Mouse (Mus musculus) CD4-positive, CD25-positive, alpha-beta regulatory T cell, adult 2 months (primary cell): ENCODE results near the gene Egfl8.

Experiments used
- DNase-seq: peaks from one replicate; pipeline ENCODE4 v3.0.0-alpha.2; 2012; ENCODE audit warnings: low read depth, low spot score

Egfl8 gene

GRCm38 (mm10) chr17:34648141-34648890, 32.5 kb upstream of the Egfl8 start:
- no peak for DNase-seq

- DNase-seq: peak; percentile 98
These were observed 31.4 kb upstream of the Egfl8 start, which contains the start of gene Atf6b for GRCm38 (mm10) chr17:34646906-34647787. Gene Atf6b, plus strand, starts transcription at chr17:34647146.

- DNase-seq: no peak
These were observed 30.2 kb upstream of the Egfl8 start for GRCm38 (mm10) chr17:34645831-34646511.

- DNase-seq: no peak
These were observed 29.6 kb upstream of the Egfl8 start for GRCm38 (mm10) chr17:34645256-34645829.

GRCm38 (mm10) chr17:34644608-34645007, 28.8 kb upstream of the Egfl8 start, which contains the start of gene Fkbpl:
Gene Fkbpl, plus strand, starts transcription at chr17:34644764.
- DNase-seq: peak; percentile 98

- no peak for DNase-seq
These were observed 28.2 kb upstream of the Egfl8 start for GRCm38 (mm10) chr17:34643944-34644343.

- no peak for DNase-seq
These were observed 27.6 kb upstream of the Egfl8 start for GRCm38 (mm10) chr17:34643379-34643778.

GRCm38 (mm10) chr17:34641945-34642344, 26.2 kb upstream of the Egfl8 start:
- DNase-seq: no peak

GRCm38 (mm10) chr17:34640778-34641601, 25.2 kb upstream of the Egfl8 start:
- no peak for DNase-seq

GRCm38 (mm10) chr17:34639461-34640255, 23.9 kb upstream of the Egfl8 start:
- no peak for DNase-seq

- no peak for DNase-seq
These were observed 21.7 kb upstream of the Egfl8 start for GRCm38 (mm10) chr17:34637459-34637858.

- DNase-seq: no peak
These were observed 19.9 kb upstream of the Egfl8 start for GRCm38 (mm10) chr17:34635671-34636070.

GRCm38 (mm10) chr17:34632261-34632691, 16.5 kb upstream of the Egfl8 start:
- peak; percentile 79 for DNase-seq

- no peak for DNase-seq
These were observed 15.9 kb upstream of the Egfl8 start for GRCm38 (mm10) chr17:34631647-34632046.

- DNase-seq: peak; percentile 43
These were observed 15.1 kb upstream of the Egfl8 start for GRCm38 (mm10) chr17:34630761-34631301.

- DNase-seq: peak; percentile 69
These were observed 14.2 kb upstream of the Egfl8 start for GRCm38 (mm10) chr17:34629796-34630603.

- peak; percentile 51 for DNase-seq
These were observed 13.5 kb upstream of the Egfl8 start, which contains the start of gene Prrt1 for GRCm38 (mm10) chr17:34629221-34629751. Gene Prrt1, plus strand, starts transcription at chr17:34629533.

- peak; percentile 47 for DNase-seq
These were observed 12.8 kb upstream of the Egfl8 start for GRCm38 (mm10) chr17:34628644-34628967.
